Mouse (Mus musculus) mesoderm, embryonic 11.5 days (tissue): Measurements from ENCODE around the gene Chd2.
"Not testable (repeated sequence)": the region's sequence is repeated elsewhere in the genome, so short reads cannot be mapped to it uniquely, and the experiment has no call there.

Experiments
- DNase-seq: peaks from one replicate; pipeline ENCODE4 v3.0.0-alpha.2; 2012; ENCODE audit warnings: low read depth, low spot score

Gene Chd2

DNA sequence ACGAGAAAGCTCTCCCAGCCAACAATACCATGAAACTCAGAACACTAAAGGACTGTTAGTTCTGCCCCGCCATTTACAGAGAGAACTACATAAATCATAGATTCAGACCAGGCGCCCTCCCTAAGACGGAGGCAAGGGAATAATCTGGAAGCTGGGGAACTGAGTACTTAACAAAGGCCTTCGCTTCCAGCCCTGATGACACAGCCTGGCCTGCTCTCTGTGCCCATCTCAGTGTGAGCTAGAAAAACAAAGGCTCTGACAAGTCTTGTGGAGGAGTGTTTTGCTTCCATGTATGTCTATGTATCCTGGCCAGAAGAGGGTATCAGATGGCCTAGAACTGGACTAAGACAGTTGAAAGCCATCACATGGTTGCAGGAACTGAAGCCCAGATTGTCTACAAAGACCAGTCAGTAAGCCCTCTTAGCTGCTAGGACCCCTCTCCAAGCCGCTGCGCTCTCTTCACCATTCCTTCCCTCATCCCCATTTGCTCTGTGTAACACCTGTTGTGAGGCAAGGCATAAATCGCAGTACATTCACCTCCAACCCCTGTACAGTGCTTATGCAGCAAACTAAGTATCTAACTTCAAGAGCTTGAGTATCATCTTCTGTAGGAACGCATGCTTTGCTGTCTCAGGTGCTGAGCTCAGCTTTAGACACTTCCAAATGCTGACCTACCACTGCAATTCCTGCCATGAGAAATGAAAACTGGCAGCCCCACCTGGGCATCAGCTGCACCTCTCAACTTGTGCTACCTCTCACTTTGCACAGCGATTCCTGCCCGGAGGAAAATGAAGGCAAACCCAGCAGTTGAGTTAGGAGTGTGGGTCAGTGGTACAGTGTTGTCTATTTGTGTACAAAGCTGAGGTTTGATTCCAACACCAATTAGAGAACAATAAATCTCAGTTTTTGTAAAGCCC lies 20.1 kb downstream of the Chd2 start:
- peak; percentile 39 for DNase-seq

- no peak for DNase-seq
Observed at GRCm38 (mm10) chr7:73520231-73520630, 21.4 kb downstream of the Chd2 start.

DNA sequence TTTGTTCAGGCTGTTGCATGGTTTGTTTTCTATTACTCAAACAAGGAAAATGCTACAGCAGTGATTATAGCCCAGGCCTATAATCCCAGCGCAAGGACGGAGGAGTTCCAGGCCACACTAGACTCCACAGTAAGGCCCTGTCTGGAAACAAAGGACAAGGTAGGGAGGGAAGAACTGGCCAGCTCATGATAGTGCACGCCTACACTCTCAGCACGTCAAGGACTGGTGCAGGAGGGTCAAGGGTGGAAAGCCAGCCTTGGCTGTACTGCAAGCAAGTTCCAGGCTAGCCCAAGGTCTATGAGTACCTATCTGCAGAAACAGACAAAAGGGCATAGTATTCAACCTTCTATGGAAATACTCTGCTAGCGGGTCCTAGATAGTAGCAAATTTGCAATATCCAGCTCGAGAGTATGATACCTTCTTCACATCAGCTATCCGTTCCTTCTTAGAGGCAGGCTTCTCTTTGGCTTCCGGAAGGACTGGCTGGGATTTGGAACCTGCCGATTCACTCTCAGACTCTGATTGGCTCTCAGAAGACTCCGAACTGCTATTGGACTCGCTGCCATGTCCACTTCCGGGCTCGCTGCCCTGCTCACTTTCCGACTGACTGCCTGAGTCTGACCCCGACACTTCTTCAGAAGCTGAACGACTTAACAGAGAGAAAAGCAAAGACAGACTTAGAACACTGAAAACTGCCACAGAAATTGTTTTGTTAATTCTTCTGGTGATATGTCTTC lies 22.4 kb downstream of the Chd2 start:
- DNase-seq, result no peak

- not testable (repeated sequence) for DNase-seq
Observed at GRCm38 (mm10) chr7:73518373-73518980, 23.2 kb downstream of the Chd2 start.

GRCm38 (mm10) chr7:73517432-73518054 lies 24.1 kb downstream of the Chd2 start:
- no peak for DNase-seq

GRCm38 (mm10) chr7:73516820-73517219 lies 24.8 kb downstream of the Chd2 start:
- no peak for DNase-seq

DNA sequence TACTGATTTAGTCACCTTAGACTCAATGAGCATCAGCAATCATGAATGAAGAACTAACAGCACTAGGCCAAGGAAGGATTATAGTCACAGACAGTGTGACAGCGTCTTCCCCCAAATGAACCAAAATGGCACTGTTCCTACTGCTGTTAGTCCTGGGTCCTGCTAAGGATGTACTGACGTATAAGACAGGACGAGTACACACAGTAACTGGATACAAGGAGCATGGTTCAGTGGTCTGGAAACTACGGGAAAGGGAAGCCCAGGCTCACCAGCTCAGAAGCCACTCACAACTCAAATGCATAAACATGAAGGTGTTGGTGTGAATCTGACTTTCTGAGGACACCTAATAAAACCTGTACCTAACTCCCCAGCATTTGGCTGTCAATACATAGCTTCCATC lies 27.1 kb downstream of the Chd2 start:
- no peak for DNase-seq

DNA sequence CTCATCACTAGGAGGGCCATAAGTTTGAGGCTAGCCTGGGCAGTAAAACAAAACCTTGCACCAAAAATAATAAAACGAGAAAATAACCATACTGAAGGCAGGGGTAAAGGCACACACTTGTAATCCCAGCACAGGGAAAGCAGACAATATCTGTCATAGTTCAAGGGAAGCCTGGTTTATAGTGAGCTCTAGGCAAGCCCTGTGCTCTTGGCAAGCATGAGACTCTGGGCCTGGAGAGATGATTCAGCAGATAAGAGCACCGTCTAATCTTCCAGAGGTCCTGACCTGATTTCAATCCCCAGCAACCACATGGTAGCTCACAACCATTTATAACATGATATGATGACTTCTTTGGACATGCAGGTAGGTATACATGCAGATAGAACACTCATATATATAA lies 29.2 kb downstream of the Chd2 start:
- no peak for DNase-seq

GRCm38 (mm10) chr7:73508688-73509087 lies 32.9 kb downstream of the Chd2 start:
- no peak for DNase-seq

DNA sequence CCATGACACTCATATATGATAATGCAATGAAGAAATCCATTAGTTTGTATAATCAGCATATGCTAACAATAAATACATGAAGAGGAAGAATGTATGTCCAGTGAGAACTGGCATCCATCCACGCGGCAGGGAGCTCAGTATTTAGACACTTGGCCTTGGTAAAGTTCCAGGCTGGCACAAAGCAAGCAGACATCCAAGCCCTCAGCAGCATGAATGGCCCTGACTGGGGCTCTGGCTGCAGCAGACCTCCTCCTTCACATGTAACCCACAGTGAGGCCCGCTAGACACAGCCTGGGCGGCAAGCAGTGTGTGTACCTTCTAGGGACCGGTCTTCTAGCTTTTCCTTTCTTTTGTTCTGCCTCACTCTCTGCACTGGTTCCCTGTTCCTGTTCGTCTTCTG lies 34.1 kb downstream of the Chd2 start:
- no peak for DNase-seq

- DNase-seq, result no peak
Observed at GRCm38 (mm10) chr7:73506852-73507251, 34.8 kb downstream of the Chd2 start.

DNA sequence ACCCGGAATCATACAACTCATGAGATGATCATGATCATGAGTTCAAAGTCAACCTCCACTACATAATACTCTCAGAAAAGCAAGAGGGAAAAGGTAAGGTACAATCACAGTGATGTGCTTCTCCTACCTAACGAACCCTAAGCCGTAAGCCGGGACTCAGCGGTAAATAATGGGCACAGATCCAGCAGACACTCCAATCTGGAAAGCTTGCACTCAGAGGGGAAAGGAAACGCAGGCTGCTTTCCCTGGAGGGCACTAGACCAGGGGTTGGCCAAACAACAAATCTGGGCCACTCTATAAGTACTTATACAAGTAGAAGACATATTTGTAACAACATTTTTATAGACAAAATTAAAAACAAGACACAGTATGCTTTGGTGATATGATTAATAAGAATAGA lies 36.4 kb downstream of the Chd2 start:
- DNase-seq, result no peak

DNA sequence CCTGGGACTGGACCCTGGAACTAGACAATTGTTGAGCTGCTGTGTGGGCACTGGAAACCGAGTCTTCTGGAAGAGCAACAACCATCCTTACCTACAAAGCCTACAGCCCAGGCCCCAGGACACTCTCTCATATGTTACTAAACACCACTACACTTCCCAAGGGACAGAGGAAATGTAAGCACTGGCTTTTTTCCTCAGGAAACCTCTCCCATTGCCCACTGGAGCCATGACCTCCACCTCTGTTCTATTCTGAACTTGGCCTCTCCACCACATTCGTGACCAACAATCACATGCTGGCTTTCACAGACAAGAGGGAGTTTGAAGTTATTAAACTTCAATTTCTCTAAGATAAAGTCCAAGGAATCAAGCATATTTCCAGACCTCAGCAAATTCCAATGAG lies 43.4 kb downstream of the Chd2 start:
- no peak for DNase-seq

GRCm38 (mm10) chr7:73489261-73489660 lies 52.4 kb downstream of the Chd2 start:
- no peak for DNase-seq

DNA sequence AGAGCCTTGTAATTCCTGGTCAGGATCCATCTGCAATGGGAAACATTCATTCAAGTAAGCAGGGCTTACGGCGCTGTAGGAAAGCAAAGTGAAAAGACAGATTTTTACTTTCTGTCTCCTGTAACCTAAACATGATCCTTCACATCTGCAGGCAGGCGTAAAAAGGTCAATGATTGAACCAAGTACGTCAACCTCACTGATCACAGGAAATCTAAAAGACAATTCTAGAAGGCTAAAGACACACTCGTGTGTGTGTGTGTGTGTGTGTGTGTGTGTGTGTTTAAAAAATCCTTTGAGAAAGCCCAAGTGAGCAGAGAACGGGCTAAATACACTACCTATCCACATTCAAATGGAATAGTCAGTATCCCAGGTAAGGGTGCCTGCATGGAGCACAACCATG lies 60.5 kb downstream of the Chd2 start:
- DNase-seq, result no peak

- no peak for DNase-seq
Observed at GRCm38 (mm10) chr7:73479506-73479905, 62.1 kb downstream of the Chd2 start.

DNA sequence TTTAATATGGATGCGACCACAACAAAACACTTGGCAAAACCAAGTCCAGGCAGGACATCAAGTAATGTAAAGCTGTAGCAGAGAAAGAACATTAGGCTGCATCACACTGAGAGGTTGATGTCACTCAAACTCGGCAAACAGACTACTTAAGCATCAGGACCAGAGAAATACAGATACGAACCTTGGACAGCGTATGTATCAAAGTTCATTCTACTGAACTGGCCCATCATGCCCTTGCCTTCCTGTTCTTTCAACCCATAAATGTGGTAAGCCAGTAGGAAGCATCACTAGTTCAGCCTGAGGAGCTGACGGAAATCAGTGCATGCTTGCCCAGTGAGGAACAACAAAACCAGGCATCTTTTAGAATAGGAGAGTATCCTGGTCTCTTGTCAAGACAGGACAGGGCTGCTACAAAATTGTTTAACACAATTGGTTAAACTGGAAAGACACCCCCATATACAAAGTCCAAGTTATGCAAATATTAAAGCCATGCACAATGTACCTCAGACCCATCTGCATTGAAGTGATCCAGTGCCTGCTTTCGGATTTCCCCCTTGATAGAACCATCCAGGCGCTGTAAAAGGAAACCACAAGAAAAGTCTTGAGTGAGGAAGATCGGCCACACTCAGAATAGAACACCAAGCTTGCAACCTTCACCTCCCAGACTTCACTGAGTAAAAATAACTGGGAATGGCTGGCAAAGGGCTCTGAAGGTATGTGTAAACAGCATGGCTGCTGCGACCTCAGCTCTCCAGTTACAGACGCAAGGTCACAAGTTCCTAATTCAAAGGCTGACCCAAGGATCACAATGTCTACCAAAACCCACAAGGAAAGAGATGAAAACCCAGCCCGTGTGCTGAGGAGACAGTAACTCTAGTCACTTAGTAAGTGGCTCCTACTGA lies 63.2 kb downstream of the Chd2 start:
- no peak for DNase-seq

DNA sequence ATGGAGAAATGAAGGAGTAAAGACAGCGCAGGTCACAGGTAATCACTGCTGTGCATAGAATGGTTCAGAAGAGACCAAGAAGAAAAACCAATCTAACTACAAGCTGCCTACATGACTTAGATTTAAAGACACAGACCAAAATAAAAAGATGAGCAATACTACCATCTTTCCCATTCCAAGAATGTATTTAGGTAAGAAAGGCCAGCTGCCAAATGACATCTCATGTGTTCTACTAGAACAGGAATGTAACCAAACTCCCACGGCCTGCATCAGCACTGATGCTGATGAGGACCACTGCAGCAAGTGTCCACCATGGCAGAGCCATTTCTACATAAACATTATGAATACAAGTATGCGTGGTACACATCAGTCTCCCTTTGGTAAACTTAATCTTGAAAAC lies 73.9 kb downstream of the Chd2 start:
- no peak for DNase-seq

GRCm38 (mm10) chr7:73463546-73463945 lies 78.1 kb downstream of the Chd2 start:
- no peak for DNase-seq

DNA sequence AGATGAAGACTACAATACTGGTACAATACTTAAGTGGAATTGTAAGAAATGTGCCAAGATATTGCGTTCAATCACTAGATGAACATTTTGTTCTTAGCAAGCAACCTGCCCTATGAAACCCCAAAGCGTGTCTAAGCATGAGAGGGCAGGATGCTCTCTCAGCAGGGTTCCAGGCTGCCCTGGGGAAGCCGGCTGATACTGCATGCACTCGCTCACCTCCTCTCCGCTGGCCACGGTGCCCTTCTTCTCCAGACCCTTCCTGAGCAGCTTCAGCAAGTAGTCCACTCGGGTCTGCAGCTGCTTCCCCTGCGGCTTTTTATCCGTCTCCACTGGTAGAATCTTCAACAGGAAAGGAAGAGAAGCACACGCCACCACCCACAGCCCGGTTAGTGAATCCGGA lies 87.5 kb downstream of the Chd2 start:
- no peak for DNase-seq

DNA sequence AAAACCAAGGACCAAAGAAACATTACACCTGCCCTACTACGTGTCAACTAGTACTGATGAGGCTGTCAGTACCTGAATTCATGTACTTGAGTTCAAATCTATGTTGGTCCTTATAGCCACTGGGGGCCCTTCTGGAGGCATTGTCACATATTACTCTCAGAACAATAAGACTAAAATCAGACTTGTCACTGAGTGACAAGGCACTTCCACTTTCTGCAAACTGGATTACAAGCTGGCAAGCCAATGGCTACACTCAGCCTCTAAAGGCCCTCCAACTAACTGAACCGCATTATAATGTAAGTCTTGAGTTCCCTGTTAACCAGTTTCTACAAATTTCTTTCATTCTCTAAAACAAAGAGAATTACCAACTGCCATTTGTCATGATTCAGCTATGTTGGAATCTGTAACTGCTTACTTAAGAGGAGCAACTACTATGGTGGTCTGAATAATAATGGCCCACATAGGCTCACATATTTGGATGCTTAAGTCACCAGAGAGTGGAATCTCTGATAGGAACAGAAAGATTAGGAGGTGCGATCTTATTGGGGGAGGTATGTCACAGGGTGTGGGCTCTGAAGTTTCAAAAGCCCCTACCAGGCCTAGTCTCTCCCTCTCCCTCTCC lies 89.3 kb downstream of the Chd2 start:
- no peak for DNase-seq
